Mouse (Mus musculus): ENCODE measurements around the gene Rps3a1. TPM values are rescaled to one million over a fixed set of nuclear protein-coding genes. Genes with fewer than 3 reads are reported as not detected.
"Not testable (repeated sequence)": the region's sequence is repeated elsewhere in the genome, so short reads cannot be mapped to it uniquely, and the experiment has no call there.

Rps3a1 gene
- polyA plus RNA-seq, 1 experiment = 371 TPM

DNA sequence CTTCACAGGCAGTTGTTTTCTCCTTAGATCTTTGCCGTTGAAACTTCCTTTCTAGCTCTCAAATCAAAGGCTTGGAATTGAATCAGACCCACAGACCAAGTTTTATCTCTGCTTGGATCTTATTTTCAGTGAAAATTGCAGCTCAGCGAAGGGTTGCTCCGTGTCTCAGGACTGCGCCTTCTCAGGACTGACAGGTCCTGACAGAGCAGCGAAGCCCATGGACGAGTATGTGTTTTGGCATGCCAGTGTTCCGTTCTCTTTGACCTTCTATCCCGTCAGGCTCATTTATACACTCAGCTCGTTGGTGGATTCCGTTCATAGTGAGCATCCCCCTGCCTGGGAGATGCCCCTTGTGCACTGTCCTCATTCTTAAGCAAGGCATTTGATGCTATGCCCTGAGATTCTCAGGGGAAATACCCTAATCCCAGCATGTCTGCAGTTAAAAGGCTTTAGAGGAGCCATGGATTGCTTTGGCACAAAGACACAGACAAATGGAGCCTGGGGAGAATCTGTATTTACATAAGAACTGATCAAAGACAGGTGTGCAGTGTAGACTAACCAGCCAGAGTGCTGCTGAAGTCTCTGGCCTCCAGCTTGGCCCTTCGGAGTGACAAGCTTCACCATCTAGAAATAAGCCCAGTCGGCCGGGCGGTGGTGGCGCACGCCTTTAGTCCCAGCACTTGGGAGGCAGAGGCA lies 23.1 kb downstream of the Rps3a1 start:
- WGBS = 82% methylated on average over 16 of the region's 16 CpGs
- DNase-seq (ENCODE audit: low read depth, low spot score) = no peak

DNA sequence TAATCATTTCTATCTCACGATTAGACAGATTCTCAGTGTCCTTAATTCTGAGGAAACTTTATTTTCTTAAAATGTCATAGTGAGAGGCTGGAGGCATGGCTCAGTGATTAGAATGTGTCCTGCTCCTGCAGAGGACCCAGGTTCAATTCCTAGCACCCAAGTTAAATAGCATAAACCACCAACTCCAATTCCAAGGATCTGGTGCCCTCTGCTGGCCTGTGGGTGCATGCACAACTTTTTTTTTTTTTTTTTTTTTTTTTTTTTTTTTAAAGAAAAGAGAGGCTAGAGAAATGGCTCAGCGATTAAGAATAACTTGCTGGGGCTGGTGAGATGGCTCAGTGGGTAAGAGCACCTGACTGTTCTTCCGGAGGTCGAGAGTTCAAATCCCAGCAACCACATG lies 25.6 kb downstream of the Rps3a1 start:
- WGBS = 92% methylated on average over 4 of the region's 4 CpGs
- no peak for DNase-seq (ENCODE audit: low read depth, low spot score)

DNA sequence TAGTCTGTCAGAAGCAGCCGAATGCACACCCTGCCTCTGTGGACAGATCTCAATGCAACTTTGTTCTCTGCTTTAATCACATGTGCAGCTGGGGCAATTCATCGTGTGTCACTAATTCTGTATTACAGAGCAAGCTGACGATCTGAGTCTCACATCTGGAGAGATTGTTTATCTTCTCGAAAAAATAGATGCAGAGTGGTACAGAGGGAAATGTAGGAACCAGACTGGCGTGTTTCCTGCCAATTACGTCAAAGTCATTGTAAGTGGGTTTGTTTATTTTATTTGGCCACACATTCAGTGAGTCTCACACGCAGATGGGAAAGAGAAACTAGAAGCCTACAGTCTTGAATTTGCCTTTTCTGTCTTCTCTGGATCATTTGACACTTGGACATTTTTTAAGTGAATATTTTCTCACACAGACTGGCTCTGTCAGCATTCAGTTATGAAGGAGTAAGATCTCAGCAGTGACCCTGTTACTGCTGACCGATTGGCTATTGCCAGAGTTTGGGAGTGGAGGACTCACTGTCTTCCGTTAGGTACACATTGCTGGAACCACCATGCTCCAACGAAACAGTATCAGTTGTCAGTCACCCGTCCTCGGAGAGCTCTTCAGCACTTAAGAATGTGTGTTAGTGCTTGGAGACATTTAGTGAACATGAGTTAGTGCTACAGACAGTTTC lies 27.7 kb downstream of the Rps3a1 start:
- WGBS = 64% methylated on average over 12 of the region's 12 CpGs
- DNase-seq (ENCODE audit: low read depth, low spot score) = no peak

DNA sequence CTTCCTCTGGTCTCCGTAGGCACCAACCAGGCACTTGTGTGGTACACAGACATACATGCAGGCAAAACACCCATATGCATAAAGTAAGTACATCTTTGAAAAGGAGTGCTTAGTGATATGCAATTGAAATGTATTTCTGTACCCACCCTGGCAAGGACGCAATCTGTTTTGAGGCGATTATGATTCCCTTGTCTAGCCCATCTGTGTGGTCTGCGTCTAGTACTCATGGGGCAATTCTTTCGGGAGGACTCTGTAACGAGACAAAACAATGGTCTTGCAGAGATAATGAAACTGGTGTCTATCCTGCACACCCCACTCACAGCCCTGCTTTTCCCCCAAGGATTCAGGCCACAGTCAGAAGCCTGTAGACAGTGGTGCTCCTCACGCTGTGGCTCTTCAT lies 29.7 kb downstream of the Rps3a1 start:
- DNase-seq (ENCODE audit: low read depth, low spot score) = no peak
- WGBS = 90% methylated on average over 7 of the region's 7 CpGs

DNA sequence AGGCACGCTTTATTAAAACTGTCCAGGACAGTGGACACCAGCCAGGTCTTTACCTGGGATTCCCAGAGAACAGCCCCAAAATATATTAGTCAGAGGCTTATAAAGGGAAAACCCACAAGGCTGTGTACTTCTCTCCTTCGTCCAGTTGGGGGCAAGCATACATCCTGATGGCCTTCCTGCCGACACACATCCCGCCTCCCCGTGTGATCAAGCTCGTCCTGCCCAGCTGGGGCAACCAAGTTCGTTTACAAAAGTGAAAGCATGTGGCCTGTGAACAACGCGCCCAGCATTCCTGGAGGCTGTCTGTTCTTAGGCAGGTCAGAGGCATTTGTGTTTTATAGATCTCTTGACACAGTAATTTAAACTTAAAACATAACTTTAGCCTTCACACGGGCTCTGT lies 32.4 kb downstream of the Rps3a1 start:
- WGBS = 22% methylated on average over 10 of the region's 10 CpGs
- no peak for DNase-seq (ENCODE audit: low read depth, low spot score)

DNA sequence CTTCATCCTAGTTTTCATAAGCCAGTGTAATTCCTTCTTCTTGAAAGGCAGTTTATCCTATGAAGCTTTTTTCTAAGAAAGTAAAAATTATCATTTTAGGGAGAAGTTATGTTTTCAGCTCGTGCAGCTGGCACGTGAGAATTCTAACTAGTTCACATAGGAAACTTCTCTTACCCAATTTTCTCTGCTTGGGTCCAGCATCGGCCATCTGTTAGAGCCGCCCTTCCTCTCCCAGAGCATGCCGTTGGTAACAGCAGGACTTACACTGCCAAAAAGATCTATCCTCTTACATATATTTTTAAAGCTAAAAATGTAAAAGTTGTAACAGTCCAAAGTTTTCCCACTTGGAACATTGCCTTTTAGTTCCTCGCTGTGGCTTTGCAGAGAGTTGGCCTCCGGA lies 33.4 kb downstream of the Rps3a1 start:
- DNase-seq (ENCODE audit: low read depth, low spot score) = no peak
- 87% methylated on average over 7 of the region's 7 CpGs for WGBS

DNA sequence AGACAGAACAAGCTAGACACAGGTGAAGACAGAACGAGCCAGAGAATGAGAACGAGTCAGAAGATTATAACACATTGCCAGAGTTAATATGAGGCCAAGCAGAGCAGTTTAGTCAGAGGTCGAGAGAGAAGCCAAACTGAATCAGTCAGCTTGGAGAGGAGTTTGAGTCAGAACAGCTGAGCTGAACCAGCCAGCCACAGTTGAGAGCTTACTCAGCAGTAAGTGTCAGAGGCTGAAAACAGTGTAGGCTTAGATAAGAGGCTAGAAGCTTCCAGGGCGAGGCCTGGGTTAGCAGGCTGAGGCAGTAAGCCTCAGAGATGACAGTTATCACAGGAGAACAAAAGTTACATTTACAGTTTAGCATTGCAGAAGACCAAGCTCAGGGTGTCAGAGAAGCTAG lies 33.9 kb downstream of the Rps3a1 start:
- no peak for DNase-seq (ENCODE audit: low read depth, low spot score)
- WGBS = 41% methylated on average over 4 of the region's 4 CpGs

DNA sequence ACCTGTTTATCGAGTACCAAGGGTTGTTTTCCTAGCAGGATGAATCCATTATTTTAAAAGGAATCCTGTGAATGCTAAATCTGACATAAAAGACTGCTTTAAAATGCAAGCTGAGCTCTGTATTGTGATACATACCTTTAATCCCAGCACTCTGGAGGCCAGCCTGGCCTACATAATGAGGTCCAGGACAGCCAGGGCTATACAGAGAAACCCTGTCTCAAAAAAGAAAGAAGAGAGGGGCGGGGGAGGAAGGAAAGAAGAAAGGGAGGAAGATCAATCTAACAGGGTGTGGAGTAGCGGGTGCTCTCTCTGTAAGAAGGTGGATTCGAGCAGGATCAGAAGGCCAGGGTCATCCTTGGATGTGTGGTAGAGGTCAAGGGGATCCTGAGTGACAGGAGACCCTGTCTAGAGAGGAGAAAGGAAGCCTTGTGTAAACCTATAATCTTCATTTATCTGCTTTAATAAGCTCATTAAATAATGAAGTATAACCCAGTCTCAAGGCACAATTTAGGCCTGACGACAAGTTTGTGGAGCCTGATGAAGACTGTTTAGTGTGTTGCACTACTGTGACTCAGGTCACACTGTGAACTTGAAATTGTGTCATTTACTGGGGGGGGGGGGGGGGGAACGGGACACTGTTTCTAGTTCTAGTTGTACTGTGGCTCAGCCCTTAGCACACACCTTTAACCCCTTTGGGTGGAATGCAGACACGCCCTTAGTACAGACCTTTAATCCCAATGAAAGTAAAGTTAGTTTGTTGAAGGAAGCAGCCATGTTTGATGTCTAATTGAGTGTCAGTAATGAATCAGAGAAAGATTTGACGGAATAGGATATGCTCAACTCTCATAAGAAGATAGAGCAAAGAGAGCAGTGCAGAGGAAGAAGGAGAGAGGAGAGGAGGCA lies 34.6 kb downstream of the Rps3a1 start:
- 46% methylated on average over 8 of the region's 8 CpGs for WGBS

DNA sequence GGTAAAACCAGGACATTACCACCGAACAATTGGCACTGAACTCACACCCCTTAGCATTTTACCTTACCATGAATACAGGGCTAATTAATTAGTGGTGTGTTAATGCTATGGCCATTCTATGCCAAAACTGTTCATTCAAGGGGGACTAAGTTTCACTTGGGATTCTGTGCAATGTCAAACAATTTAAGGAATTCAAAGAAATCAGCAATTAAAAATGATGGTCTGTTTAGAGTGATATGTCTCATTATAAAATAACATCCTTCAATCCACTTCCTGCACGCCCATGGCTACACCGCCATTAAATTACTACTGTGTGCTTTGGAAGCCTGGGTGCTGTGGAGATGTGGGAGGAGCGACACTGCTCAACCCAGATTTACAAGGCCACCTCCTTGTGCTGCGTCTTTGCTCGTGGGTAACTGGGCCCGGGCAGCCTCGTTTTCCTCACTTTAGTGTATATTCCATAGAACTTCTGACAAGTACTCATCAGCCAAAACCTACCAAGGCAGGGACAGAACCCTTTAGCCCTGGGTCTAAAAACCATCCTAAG lies 36.3 kb downstream of the Rps3a1 start:
- no peak for DNase-seq (ENCODE audit: low read depth, low spot score)
- WGBS = 74% methylated on average over 8 of the region's 8 CpGs

More for the DNA sequence above, 34.6 kb downstream of the Rps3a1 start:
- peak; percentile 63 for DNase-seq (ENCODE audit: low read depth, low spot score)

DNA sequence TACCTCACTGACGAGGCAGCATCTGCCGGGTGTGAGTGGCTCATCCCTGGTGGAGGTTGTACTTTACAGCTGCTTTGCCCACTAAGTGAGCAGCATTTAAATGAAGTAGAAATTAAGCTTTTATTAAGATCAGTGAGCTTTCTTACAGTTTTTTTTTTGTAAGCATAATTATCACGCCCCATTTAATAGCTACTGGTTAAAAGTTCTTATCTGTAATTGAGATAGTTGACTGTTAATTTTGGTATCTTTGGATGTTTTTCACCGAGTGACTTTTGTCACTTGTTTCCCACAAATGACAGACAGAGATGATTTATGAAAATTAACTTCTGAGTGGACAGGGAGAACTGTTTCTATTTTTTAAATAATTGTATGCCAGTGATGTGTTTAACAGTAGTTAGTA lies 37.6 kb downstream of the Rps3a1 start:
- WGBS = 84% methylated on average over 4 of the region's 4 CpGs

DNA sequence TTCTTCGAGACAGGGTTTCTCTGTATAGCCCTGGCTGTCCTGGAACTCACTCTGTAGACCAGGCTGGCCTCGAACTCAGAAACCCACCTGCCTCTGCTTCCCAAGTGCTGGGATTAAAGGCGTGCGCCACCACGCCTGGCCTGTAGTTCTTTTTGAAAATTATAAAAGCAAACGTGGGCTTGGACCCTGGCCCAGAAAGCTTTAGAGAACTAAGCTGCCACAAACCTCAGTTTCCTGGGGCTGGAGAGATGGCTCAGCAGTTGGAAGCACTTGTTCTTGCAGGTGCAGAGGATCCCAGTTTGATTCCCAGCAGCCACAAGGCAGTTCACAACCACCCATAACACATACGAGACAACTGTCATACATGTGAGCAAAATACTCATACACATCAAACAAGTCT lies 38.1 kb downstream of the Rps3a1 start:
- WGBS = 78% methylated on average over 7 of the region's 7 CpGs

More for the DNA sequence above, 37.6 kb downstream of the Rps3a1 start:
- no peak for DNase-seq (ENCODE audit: low read depth, low spot score)

DNA sequence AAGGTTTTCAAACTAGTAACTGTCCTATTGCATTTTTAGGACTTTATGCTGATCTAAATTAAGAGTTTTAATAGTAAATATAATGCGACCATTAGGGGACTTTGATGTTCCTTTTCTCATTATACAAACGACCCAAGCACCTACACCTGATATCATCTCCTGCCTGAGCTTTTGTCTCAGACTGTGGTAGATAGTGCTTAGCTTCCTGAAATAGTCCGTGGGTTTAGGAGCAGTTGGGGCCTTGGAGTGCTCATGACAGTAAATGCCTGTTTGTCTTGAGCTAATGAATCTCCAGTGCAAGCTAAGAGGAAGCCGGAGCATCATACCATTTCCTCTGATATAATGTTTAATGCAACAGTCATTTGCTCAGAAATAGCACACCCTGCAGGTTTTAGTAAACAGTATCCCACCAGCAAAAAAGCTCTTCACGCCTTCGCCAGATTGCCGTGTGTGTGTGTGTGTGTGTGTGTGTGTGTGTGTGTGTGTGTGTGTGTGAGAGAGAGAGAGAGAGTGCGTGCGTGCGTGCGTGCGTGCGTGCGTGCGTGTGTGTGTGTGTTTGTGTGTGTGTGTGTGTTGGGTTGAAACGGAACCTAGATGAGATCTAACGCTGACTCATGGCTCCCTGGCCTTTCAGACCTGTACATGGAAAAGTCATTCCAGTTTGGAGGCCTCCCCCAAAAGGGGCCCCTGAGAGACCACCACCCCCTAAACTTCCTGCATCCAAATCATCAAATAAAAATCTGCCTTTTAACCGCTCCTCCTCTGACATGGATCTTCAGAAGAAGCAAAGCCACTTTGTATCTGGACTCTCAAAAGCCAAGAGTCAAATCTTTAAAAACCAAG lies 38.8 kb downstream of the Rps3a1 start:
- WGBS = 72% methylated on average over 18 of the region's 18 CpGs
- DNase-seq (ENCODE audit: low read depth, low spot score) = no peak

More for the DNA sequence above, 38.1 kb downstream of the Rps3a1 start:
- DNase-seq (ENCODE audit: low read depth, low spot score) = not testable (repeated sequence)

DNA sequence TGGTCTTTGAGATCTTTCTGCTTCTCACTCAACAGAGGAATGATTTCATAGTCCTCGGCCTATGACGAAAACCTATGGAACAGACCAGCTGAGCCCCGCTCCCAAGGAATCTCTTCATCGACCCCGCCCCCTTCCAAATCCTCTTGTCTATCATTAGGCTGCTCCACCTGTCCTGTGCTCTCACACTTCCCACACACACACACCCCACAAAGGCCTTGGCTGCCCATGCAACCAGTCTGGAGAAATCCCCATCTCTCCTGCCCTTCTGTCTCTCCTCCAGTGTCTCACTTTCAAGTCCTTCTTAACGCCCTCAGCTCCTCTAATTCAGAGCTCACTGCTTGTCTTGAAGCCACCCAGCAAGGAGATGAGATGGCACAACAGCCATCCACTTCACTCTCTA lies 40.5 kb downstream of the Rps3a1 start:
- DNase-seq (ENCODE audit: low read depth, low spot score) = no peak
- 95% methylated on average over 6 of the region's 6 CpGs for WGBS

DNA sequence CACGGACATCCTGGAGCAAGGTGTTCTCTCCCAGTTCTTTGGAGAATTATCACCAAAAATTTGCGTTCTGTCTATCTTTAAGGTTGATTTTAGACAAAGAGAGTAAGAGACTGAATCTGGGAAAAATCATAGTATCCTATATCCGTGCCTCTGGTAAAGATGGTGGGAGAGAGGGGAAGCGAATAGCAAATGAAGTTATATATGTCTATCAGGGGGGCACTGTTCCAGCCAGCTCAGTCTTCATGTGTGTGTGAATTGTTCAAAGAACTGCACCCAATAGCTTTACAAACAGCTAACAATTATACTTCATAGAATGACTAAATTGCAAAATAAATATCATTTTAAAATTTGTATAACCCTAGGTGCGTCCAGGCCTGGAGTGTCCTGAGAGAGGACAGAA lies 48.6 kb downstream of the Rps3a1 start:
- 93% methylated on average over 5 of the region's 5 CpGs for WGBS
- DNase-seq (ENCODE audit: low read depth, low spot score) = no peak

DNA sequence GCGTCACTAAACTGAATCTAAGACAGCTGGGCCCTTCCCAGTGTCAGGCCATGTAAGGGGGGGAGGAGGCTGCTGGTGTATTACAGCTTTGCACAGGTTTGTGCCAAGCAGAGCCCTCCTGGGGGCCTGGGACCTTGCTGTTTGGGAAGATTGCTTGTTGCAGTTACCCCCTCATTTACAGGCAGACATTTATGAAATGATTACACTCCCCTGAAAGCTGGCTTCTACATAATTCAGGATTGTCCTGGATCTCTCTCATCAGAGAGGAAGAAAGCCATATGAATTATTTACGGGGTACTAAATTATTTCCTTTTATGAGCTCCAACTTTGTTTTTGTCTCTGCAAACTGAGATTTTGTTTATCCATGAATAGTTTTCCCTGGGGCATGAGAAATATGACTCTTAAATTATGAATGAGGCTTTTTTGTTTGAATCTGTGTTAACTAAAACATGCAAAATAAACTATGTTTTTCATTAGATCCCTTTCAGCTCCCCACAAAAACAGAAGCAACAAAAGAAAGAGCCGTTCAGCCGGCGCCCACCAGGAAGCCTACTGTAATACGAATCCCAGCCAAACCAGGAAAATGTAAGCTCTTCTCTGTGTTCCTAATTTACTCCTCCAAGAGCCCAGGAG lies 49.2 kb downstream of the Rps3a1 start:
- no peak for DNase-seq (ENCODE audit: low read depth, low spot score)
- WGBS = 78% methylated on average over 6 of the region's 6 CpGs

All from large intestine, adult 2 months (tissue).